Mouse (Mus musculus): Measurements from ENCODE around the gene Ifitm6.
"Not testable (repeated sequence)": the region's sequence is repeated elsewhere in the genome, so short reads cannot be mapped to it uniquely, and the experiment has no call there.

Gene Ifitm6

DNA sequence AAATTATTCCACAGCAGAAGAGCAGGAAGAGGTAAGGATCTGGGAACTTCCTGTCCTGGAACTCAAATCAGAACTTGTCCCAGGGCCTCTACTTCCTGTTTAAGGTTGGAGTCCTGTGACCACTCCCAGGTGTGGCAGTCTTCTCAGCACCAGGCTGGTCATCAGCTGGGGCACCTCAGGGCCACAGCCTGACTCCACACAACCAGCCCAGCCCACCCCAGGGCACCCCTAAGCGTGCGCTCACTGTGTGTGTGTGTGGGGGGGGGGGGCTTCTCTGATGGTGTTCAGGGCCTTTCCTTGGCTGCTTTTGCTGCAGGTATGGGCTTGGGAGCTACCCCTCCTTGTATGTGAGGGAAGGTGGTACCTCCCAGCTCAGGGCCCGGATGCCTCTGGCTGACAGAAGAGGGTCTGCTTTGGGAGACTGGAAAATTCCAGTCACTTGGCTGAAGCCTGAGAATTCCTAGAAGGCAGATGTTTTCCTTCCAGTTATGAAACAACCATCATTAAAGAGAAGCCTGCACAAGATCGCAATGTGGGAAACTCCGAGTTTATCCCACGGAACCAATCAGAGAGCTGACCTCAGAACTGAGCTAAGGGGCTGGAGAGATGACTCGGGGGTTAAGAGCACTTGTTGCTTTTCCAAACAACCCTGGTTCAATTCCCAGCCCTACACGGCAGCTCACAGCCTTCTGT lies 46.1 kb downstream of the Ifitm6 start:
- DNase-seq (ENCODE audit: low spot score in 2 of 2): no peak

DNA sequence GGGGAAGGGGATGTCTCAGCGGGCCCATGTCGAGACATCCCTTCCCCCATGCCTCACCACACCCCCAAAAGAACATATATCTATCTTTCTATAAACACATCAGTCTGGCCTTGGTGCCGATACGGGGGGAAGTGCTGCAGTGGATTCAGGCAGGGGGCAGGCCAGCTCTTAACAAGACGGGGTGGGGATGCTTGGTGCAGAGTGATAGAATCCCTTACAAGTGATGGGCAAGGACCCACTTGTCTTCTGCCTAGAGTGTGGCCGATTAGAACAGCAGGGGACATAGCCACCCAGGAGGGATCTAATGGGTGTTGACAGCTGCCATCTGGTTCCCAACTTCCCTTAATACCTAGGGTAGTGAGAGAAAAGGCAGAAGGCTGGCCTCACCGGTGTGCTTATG lies 46.8 kb downstream of the Ifitm6 start:
- DNase-seq (ENCODE audit: low spot score in 2 of 2): no peak

DNA sequence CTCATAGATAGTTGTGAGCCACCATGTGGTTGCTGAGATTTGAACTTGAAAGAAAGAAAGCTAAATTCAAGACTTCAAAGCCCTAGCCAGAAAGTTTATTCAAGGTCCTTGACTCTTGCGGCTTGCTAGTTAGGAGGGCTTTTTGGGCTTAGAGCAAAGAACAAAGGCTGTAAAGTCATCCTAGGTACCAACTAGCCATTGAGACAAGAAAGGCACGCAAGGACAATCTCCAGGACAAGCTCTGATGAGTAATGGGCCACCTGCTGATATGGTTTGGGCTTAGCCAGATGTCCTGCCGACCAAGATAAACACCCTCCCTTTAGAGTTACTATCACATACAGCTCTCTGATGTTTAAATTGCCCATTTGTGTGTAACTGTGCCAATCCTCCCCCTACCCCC lies 49.0 kb downstream of the Ifitm6 start:
- DNase-seq (ENCODE audit: low spot score in 2 of 2): not testable (repeated sequence)

DNA sequence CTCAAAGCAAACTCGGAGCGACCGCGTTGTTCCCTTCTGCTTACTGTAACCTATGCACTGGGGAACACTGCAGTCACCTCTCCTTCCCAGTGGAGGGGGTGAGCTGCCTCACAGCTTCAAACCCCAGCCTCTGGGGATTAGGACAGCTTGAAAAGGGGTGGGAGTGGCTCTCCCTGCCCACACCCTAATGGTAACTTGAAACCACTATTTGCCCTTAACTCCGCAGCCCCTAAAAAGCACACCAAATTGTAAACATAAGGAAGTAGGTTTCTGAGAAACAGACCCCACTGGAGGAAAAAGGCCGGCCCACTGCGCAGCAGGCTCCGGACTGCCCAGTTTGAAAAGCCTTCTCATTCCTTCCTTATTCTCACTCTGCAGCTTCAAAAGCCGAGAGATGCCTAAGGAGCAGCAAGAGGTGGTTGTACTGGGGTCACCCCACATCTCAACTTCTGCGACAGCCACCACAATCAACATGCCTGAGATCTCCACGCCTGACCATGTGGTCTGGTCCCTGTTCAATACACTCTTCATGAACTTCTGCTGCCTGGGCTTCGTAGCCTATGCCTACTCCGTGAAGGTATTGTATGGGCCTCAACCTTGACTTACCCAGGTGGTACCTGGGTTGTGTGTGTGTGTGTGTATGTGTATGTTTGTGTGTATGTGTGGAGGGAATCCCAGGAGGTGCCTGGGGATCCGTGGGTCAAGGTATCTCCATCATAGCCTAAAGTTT lies 49.7 kb downstream of the Ifitm6 start:
- no peak for DNase-seq (ENCODE audit: low spot score in 2 of 2)

DNA sequence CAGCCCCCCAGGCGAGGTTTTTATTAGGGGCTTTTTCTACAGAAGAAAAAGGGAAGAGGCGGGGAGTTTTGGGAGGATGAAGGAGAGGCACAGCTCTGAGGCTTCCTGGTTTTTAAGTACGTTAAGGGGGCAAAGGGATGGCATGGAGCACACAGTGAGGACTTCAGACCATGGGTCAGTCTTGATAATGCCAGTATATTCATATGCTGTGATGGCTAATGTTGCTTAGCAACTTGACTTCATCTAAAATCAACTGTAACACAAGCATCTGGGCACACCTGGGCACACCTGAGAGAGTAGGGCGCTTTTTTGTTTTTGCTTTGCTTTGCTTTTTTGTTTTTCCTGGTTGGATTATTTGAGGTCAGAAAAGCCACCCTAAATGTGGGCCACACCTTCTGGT lies 50.8 kb downstream of the Ifitm6 start, which contains the start of gene Ifitm1:
Ifitm1 (plus strand) TSS at position 301 of the 400 bp plus-strand sequence.
- no peak for DNase-seq (ENCODE audit: low spot score in 2 of 2)

Data from frontal cortex, postnatal 36 days (tissue).